Mouse (Mus musculus): ENCODE data around the gene Zfp839.
"Not testable (repeated sequence)": the region's sequence is repeated elsewhere in the genome, so short reads cannot be mapped to it uniquely, and the experiment has no call there.

Zfp839 gene

DNA sequence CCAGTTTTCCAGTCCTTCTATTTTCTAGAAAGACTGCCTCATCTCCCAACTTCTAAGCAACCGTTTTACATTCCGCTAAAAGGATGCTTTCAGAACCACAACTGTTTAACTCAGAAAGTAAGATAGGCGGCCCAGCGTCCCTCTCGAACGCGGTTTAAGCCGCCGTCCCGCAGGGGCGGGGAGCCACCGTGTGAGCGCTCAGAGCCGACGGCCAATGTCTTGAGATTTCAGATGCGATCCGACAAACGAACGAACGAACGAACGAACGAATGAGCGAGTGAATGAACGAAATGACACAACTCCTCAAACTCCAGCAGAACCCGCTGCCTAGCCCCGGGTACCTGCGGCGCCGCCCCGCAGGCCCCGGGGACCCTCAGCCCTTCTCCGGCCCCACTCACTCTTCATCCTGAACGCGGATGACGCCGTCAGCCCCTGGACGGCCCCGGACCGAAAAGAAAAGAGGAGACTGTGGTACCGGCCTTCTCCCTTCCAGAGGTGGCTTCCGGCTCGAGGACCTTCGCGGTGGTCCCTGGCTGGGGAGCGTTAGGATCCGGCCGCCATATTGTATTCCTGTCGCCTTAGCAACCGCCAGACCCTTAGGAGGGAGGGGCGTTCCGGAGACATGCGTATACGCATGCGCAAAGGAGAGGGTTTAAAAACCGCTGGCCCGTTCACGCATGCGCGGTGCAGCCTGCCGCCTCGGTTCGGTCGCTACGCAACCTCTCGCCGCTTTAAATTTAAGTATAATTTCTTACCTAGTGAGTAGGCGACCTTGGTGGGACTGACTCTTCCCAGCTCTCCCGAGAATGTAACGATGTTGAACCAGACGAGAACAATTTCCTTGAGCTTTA lies 9.5 kb upstream of the Zfp839 start, which contains the start of gene Mok:
Mok (minus strand) TSS at position 592 of the 851 bp plus-strand sequence.
- DNase-seq (ENCODE audit: inconsistent ontology term) = peak; percentile 90

DNA sequence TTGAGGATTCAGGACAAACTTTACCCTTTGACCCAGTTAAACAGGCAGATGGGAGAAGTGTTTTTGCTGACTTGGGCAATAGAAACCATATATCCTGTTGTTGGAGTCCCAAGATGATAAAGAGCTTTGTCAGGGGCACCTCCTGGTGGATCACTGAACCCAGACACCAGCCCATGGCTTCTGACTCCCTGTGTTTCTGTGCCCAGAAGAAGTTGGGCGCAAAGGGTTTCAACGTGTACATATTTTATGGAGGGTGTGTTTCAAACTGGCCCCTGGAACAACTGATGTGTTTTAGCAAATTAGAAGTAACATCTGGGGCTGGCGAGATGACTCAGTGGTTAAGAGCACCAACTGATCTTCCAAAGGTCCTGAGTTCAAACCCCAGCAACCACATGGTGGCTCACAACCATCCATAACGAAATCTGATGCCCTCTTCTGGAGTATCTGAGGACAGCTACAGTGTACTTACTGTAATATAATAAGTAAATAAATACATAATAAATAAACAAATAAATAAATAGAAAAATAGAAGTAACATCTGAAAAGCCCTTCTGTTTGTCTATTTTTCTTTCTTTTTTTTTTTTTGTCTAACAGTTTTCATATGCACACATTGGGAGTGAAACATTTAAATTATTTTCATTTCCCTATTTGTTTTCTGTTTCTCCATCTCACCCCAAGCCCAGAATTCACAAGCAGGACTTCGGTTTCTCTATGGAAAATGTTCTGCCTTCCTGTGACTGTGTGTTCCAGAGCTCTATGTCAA lies 8.1 kb upstream of the Zfp839 start:
- no peak for DNase-seq (ENCODE audit: inconsistent ontology term)

GRCm38 (mm10) chr12:110843194-110844048 lies 6.6 kb upstream of the Zfp839 start:
- peak; percentile 82 for DNase-seq (ENCODE audit: inconsistent ontology term)

- DNase-seq (ENCODE audit: inconsistent ontology term) = no peak
Observed at GRCm38 (mm10) chr12:110844227-110845130, 5.6 kb upstream of the Zfp839 start.

DNA sequence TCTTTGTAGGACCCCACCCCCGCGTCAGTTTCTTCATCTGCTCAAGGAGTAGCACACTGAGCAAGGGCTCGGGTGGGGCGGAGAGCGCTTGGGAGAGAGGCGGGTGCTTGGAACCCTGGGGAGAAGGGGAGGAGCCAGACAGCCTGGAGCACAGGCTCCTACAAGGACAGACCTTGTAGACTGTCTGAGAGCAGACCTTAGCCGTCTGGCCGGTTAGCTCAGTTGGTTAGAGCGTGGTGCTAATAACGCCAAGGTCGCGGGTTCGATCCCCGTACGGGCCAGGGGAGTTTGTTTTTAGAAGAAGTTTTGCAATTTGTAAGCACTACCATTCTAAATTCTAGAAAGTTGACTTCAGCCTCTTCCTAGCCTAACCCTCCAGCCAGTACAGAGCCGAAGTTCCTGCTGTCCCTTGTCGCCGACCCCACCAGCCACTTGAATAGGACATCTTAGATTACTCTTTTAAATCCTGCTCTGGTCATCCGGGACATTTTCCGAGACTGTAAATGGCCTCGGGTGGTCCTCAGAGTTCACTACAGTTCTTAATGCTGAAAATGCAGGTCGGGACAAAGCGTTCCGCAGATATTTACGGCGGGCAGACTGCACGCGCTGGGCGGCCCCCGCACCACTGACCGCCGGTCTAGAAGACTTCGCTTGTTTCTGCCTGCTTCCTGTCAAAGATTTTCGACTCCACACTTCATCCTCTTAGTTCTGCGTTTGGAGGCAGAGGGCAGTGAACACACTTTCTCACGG lies 4.7 kb upstream of the Zfp839 start:
- peak; percentile 94 for DNase-seq (ENCODE audit: inconsistent ontology term)

DNA sequence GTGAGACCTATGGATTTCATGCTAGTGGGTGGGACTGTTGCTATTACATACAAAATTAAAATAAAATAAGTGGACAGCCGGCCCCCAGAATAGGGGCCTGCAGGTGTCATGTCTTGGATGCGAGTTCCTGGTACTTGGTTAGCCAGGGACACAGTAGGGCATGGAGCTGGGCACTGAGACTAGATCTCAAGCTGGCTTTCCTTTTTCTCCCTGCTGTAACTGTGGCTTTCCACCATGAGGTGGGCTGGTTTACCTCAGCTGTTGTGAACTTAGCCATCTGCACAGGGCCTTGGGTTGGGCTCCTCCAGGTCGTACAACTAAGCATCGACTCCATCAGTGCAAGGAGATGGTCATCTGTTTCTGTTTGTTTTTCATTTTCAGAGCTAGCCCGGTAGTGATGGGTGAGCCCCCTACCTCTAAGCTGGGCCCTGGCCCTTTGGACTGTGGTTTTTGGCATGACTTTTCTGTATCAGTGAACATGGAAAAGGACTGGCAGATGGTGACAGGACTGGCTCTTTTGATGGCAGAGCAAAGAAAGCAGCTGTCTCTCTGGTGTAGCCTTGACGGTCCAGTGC lies 3.8 kb upstream of the Zfp839 start:
- no peak for DNase-seq (ENCODE audit: inconsistent ontology term)

- no peak for DNase-seq (ENCODE audit: inconsistent ontology term)
Observed at GRCm38 (mm10) chr12:110850929-110851256, 840 bp downstream of the Zfp839 start.

GRCm38 (mm10) chr12:110851414-110851813 lies 1.4 kb downstream of the Zfp839 start:
- no peak for DNase-seq (ENCODE audit: inconsistent ontology term)

- no peak for DNase-seq (ENCODE audit: inconsistent ontology term)
Observed at GRCm38 (mm10) chr12:110851923-110852322, 1.9 kb downstream of the Zfp839 start.

GRCm38 (mm10) chr12:110854786-110855737 lies 5.0 kb downstream of the Zfp839 start:
- DNase-seq (ENCODE audit: inconsistent ontology term) = no peak

GRCm38 (mm10) chr12:110857196-110857595 lies 7.1 kb downstream of the Zfp839 start:
- DNase-seq (ENCODE audit: inconsistent ontology term) = no peak

DNA sequence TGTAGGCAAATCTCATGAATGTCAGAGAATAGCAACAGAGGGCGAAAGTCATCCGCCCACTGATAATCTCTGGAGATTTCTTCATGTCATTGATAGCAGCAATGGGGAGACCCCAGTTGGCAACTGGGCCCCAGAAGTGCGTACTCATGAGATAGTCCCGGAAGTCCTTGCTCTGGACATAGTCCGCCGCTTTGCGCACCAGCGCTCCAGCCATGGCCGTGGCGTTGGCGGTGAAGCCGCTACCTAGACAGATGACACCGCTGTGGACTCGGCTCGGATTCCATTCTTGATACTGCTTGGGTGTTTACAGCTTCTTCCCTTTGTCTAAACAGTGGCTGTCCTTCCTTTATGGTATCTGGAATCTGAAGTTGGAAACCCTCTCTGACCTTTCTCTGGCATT lies 8.6 kb downstream of the Zfp839 start:
- DNase-seq (ENCODE audit: inconsistent ontology term) = not testable (repeated sequence)

- no peak for DNase-seq (ENCODE audit: inconsistent ontology term)
Observed at GRCm38 (mm10) chr12:110860293-110860692, 10.2 kb downstream of the Zfp839 start.

DNA sequence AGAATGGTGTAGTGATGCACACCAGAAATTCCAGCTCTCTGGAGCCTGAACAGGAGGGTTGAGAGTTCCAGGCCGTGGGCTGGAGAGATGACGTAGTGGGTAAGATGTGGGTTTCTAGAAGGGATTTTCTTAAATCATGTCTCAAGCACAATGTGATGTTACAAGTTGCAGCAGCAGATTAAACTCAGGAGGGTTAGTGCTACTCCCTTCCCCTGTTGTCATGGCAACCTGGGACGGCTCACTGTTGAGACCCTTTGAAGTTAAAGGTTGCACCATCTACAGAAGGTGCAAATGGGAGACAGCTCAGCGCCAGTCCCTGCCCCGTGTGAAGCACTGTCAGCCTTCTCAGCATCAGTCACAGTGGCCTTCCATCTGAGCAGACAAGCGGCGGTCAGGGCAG lies 11.2 kb downstream of the Zfp839 start:
- no peak for DNase-seq (ENCODE audit: inconsistent ontology term)

GRCm38 (mm10) chr12:110864008-110864407 lies 14.0 kb downstream of the Zfp839 start:
- DNase-seq (ENCODE audit: inconsistent ontology term) = no peak

DNA sequence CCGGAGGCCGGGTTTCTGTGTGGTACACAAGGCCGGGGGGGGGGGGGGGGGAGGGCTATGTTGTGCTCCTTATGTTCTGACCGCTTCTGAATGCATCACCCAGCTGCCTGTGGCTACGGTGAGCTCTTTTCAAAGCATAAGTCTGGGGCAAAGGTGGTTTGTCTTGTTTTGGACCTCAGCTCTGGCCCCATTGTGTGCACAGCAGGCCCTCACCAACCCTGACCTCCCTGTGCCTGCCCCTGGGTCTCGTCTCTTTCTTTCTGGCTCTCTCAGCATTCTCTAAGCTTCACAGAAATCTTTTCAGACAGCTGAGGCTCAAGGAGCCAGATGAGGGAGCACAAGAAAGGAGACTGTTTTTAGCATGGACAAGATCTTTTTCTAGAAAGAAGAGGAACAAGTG lies 15.5 kb downstream of the Zfp839 start:
- no peak for DNase-seq (ENCODE audit: inconsistent ontology term)

DNA sequence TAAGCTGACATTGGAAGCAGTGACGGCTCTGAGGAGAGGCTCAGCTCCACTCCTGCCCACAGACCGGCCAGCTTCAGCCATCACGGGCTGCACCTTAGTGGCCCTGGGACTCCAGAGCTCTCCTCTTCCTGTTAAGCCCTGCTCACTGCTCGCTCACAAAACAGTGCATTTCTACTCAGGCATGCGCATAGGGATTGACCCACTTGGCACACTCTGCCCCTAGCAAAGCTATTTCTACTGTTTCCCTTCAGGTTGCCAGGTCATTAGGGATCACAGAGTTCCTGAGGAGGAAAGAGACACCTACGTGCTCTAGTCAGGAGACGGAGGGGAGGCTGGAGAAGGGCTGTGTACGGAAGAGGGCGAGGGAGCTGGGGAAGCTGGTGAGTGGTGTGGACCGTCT lies 15.9 kb downstream of the Zfp839 start:
- peak; percentile 85 for DNase-seq (ENCODE audit: inconsistent ontology term)

DNA sequence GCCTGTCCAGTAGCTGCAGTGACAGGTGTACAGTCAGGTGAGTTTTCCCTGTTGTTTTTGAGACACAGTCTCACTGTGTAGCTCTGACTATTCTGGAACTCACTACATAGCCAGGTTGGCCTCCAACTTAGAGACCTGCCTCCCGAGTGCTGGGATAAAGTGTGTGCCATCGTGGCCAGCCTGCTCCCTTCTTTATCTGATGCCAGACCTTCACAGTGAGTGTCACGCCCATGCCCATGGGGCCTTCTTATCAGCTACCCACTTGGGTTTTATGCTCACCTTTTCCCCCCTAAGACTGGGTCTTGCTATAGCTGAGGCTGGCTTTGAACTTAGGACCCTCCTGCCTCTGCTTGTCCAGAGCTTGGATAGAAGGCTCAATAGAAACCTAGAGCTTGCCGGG lies 20.1 kb downstream of the Zfp839 start:
- no peak for DNase-seq (ENCODE audit: inconsistent ontology term)

GRCm38 (mm10) chr12:110871247-110871646 lies 21.2 kb downstream of the Zfp839 start:
- DNase-seq (ENCODE audit: inconsistent ontology term) = no peak
